Mouse (Mus musculus): ENCODE data around the gene Gen1.

GRCm38 (mm10) chr12:11281584-11281983 is 16.0 kb upstream of the Gen1 start:
- TF ChIP-seq CTCF (IDR thresholded peaks at IDR 0.05; ENCODE audit: low read depth, low read length): no peak
- no peak for TF ChIP-seq EP300 (IDR thresholded peaks at IDR 0.05; ENCODE audit: insufficient read depth, low read depth, low read length)

Measured in ES-Bruce4 (cell line).